Mouse (Mus musculus) thymus, postnatal 14 days (tissue): ENCODE results near the gene Mageb18.
"Not testable (repeated sequence)": the region's sequence is repeated elsewhere in the genome, so short reads cannot be mapped to it uniquely, and the experiment has no call there.

Experiments
- DNase-seq: peaks from one replicate; pipeline ENCODE4 v3.0.0; 2021

Mageb18 gene

DNA sequence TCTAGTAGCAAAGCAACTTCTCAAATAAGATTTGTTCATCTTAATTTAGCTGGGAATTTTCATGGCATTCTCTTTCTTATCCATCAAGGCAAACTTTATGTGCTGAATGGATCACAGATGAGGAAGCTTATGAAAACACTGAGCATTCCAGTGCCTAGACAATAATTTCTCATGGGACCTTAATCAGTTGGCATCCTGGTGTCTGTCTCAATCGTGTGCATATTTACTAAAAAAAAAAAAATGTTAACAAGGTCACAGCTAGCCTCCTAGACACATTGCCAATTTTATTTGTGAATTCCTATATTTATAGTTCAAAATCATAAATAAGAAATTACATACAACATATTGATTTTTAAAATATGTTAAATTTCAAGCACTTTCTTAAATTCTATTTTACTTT lies at the start of gene Mageb18:
Gene Mageb18, minus strand, starts transcription at position 101 of the 400 bp plus-strand sequence.
- DNase-seq, result no peak

DNA sequence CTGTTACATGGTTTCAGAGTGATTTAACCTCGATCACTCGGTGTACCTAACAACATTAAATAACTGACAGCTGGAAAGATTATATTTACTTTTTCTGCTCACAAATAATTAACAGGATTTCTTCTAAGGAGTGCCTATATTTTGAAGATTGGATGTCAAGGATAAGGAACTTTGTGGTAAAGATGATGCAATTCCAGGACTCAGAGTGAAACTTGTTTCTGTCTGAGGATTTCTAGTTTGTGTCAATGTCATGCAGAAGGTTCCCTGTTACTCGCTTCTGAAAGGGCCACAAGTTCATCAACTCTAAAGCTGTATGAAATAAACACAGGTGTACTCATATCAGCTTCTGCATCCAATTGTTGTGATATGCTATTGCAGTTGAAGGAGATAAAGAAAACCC lies 13.4 kb upstream of the Mageb18 start:
- no peak for DNase-seq

DNA sequence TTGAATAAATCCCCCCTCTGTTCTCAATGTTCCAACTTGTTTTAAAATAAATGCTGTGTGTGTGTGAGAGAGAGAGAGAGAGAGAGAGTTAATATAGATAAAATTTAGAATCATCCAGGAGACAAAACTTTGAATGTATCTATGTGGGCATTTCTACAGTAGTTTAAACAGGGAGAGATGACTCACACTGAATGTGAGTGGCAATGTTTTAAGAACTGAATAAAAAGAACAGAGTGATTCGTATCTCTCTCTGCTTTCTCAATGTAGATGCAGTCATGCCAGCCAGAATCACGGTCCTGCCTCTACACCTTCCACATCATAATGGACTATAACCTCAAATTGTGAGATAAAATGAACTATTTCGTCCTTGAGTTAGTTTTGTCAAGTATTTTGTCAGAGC lies 11.1 kb upstream of the Mageb18 start:
- DNase-seq, result no peak

DNA sequence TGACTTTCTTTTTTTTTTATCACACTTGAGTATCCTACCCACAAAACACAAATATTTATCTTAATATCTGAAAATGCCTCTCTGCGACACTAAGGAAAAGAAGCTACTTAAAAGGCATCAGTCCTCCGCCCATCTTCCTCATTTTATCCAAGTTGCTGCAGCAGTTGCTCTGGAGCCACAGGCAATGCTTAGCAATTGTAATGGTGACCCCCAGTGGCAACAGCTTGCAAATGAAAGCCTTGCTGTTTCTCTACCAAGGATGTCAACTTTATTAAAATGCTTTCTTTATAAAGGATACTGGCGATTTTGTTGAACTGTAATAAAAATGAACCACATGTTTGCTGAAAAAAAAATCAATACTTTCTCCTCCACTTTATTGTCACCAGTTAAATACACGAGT lies 2.0 kb downstream of the Mageb18 start:
- no peak for DNase-seq

DNA sequence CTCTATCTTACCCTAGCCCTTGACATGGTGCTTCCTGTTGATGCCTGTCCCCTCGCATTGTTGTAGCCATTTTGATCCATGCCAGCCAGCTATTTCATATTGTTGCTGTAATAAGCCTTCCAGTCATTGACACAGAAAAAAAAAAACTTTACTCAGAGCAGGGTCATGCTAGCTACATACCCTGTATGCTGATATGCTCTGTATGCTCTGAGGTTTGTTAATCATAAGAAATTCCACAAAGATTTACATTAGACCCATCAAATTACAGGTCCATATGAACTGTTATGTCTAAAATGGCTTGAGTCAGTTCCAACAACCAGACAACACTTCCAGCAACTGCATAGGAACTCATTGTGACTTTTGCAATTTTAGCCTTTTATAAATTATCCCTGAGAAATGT lies 71.5 kb downstream of the Mageb18 start:
- DNase-seq, result no peak

DNA sequence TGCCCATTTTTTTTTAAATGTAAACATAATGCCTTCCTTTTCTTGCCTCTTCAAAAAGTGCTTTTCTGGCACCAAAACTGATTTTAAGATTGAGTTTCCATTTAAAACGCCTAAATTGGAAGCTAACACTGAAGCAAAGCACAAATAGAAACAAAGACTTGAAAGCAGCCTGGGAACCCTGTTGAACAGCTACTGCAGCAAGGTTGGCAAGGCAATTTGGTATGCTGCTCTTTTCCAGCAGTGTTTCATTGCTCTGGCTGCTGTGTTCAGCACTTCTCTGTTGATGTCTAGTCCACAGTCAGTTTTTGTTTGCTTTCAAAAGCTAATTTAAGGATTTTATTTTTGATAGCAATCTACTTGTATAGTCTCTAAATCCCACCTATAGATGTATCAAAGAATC lies 101.1 kb downstream of the Mageb18 start:
- no peak for DNase-seq

DNA sequence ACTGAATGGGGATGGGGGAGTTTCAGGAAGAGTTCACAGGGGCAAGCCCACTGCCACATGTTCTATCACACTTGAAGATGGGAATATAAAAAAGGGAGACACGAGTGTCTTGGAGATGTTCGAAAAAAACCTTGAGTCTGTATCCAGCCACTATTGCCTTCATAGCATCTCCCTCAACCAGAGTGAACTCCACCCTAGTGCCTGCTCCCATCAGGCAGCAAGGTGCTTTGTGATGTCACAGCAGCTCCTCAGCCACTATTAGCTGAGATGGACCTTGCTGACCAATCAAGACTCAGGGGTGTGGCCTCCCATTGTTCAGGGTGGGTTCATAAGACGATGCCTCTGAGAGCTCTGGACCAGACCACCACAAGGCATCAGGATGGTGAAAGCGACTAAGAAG lies 109.7 kb downstream of the Mageb18 start, which contains the start of gene Gm5941:
Gene Gm5941, plus strand, starts transcription at position 301 of the 400 bp plus-strand sequence.
- not testable (repeated sequence) for DNase-seq

DNA sequence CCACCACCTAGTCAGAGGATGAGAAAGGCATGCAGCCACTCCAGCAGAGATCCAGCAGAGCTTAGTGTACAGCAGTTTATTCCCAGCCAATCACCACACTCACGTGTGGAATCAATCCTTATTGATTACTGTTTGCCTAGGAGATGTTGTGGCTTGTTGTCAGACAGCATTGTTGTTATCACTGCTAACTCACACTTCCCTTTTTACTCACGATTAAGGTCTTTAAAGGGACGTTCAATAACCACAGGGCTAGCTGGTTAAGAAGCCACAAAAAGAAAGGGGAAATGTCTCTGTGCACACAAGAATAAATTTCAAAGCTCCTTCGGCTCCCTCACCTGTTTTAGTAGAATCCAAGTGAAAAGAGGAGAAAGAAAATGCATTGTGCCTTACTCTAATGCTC lies 134.6 kb downstream of the Mageb18 start:
- DNase-seq, result no peak

DNA sequence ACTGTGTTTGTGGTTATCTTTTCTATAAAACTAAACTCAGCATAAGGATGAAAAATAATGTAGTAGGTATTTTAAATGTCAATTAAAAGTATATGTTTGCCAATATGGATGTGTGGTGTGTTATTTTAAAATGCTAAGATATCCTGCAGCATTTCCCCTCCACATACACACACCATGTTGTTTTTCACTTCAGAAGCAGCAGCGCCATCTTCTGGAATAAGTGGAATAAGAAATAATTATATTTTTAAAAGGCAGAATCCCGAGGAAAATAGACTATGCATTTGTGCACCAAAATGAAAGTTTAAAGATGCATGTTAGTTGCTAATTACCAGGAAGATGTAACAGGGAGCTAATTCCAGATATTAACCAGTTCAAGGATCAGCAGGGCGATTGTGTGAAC lies 138.9 kb downstream of the Mageb18 start:
- no peak for DNase-seq

DNA sequence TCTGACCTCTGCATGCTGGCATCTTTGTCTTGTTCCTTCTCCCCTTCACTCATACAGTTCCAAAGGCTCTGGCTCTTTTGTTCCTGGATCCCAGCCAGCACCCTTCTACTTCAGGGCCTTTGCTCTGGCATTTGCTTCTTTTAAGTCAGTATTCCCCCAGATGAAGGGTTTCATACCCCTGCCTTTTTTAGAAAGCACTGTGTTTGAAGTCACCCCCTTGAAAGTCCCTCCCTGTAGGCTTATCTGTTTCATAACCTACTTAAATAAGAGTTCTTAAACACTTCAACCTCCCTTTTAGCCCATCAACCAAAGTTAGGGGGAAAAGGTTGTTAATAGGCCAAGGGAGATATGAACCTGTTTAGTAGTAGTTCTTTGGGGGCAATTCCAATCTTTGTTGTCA lies 212.0 kb downstream of the Mageb18 start:
- DNase-seq, result no peak

DNA sequence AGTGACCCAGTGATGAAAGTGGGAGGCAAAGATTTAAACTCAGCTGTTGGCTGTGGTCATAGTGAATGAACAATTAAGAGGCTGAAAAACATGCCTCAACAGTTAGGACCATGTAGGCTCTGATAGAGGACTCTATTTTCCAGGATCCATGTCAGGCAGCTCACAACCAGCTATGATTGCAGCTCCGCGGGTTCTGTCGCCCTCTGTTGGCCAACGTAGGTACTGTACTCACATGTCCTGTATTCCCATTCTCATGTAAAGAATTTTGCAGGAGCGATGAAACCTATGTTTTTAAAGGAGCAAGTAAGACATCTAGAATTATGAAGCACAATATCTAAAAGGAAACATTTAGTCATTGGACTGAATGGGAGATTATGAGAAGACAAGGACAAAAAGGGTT lies 256.4 kb downstream of the Mageb18 start:
- DNase-seq, result peak; percentile 2

DNA sequence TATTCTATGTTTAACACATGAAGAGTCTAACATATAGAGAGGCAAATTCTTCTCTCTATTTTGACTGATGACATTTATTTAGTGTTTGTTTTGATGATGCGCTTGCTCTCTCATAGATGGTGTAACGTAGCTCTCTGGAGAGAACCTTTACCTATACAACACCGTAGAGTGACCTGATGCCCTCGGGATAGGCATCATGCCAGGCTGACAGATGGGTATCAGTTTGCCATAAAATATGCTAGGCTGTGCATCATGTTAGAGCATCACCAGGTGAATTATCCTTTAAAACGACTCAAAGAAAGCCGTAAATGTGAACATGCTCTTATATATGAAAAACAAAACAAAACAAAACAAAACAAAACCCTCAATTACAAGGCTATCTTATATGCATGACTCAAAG lies 258.5 kb downstream of the Mageb18 start:
- DNase-seq, result no peak

DNA sequence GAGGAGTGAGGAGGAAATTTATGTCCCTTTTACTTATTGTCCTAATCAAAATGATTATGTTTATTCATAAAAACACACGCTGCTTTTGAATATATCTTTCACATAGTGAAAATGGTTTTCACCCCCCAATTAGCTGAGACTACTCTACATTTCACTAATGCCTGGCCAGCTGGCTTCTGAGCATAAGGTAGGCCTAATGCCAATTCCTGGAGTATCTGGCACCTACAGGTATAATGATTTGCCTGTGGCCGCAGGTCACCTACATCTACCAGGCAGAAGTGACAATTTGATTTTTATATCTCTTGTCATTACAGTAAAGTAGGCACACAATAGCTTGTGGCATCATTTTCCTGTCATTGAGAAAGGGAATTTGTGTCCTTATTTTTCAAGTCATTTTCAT lies 259.8 kb downstream of the Mageb18 start:
- DNase-seq, result no peak

DNA sequence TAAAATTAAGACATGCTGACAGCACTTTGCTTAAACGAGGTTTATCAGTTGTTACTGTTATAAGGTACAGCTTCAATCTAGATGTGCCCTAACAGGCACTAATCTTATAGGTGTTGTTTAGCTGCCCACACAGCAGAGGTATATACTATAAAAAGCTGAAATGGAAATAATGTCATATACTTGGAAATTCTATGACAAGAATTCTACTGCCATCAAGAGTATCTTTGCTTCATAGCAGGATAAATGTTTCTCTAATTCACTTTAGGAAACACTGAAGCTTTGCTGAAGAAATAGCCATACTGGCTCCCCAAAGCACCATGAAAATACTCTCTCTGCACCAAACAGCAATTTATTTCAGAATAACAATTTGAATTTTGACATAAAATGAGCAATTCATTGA lies 265.9 kb downstream of the Mageb18 start:
- DNase-seq, result no peak

DNA sequence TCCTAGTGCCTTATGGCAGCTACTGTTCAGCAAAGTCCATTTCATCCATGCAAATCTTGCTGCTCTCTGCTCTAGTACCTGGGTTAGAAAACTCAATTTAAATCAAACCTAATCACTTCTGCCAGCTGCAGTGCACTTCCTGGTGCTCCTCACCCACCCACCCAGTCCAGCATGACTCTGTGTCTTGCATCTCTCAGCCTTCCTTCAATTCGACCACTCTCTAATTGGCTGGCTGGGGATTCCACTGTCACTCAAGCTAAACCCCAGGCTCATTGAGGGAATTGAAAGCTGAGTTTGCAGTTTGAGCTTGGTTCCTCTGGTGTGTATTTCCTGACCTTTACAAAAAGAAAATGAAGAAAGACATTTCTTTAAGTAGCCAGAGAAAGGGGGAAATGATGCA lies 275.8 kb downstream of the Mageb18 start:
- no peak for DNase-seq

DNA sequence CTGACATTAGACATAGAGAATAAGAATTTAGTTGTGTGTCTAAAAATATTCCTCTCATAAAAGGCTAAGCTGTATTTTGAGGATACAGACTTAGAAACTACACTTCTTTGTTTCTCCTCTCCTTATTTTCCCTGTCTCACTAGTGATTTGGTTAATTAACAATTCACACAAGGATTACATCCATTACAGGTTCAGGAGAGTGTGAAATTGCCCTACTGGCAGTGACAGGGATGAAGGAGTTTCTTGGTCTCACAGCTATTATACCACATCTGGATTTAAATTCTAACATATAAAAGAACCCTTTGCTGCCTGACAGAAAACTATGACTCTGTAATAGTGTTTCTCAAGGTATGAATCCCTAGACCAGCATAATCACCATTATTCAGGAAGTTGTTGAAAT lies 318.8 kb downstream of the Mageb18 start:
- no peak for DNase-seq
